Mouse (Mus musculus) embryonic stem cell, embryonic (primary cell): ENCODE results near the gene Pheta1.

Experiments
- CTCF ChIA-PET, 4 experiments: fragments of 300-600 bp in 2 of 4; fragments of 350-600 bp in 2 of 4; sonication (Branson Sonifier 250); formaldehyde crosslinking; loops; one replicate each; lab custom pipeline; 2022; ENCODE audit warnings: inconsistent platforms in 2 of 4; lab: Charles Lee
- POLR2A ChIA-PET, 4 experiments: fragments of 300-600 bp in 2 of 4; fragments of 350-600 bp in 2 of 4; sonication (Branson Sonifier 250); formaldehyde crosslinking; loops; one replicate each; lab custom pipeline; 2022; ENCODE audit warnings: antibody characterized with exemption in 4 of 4, inconsistent platforms in 1 of 4; lab: Charles Lee

Gene Pheta1

DNA sequence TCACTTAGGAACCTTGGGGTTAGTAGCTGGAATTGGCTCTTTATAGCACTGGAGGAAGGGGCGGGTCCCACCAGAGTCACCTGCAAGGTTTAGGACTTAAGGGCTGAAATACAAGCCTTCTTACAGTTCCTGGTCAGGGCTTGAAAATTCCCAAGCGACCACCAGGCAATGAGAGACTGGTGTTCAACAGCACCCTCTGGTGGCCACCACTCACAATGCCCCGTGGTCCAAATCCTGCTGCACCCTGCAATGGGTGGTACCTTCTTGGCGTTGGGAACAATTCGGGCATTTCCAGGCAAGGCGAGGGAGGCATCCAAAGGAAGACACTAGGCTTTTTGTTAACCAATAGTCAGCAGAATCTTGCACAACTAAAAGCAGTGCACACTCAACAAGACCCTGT, 30.4 kb downstream of the Pheta1 start:
- ChIA-PET CTCF (interaction anchor here in 1 of 4 experiments (0.8 to 1.2 kb wide), 5 partner anchors 7 to 64 kb away, joined by 3 to 4 read pairs (median 3); partner anchors contain the start of gene Pheta1), POLR2A (interaction anchor here in 1 of 4 experiments (1.2 kb wide), 1 partner anchor 20 kb away, joined by 3 read pairs; no protein-coding TSS in a partner anchor)

DNA sequence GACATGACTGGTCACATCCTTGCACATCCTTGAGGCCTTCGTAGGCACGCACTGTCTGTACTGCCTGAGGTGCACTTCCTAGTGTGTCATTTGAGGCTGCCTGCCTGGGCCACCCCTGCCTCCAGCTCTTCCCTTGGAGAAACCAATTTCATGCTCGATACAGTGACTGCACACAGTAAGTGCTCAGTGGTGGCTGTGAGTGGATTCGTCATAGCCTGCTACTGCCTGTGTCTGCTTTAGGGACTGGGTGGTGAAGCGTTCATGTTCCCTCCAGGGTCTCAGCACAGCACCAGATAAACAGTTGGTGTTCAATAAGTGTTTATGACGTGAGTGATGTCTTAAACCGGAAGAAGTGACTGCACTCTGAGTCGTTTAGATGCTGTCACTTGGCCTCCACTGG, 34.6 kb downstream of the Pheta1 start:
- CTCF ChIA-PET: interaction anchor here in 1 of 4 experiments (0.9 to 1.7 kb wide), 4 partner anchors 15 to 206 kb away, joined by 3 to 8 read pairs (median 4); no protein-coding TSS in a partner anchor

DNA sequence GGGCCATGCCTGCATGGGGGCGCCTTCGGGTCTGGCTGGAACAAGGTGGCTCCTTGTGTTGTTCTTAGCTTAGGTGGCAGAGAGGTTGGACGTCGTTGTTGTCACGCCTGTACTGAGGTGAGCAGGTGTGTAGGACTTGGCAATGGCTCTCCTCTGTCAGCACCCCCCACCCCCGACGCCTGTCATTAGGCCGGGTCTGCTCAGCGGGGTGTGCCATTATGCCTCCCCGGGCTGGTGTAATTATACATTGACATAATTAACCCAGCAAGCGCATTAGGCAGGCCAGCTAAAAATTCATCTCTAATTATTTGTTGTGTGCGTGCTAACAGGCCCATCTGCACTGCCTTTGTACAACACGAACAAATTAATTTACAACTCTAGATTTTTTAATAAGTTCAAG, 40.6 kb downstream of the Pheta1 start:
- POLR2A ChIA-PET: interaction anchor here in 3 of 4 experiments (0.6 to 1.6 kb wide), 10 partner anchors 9 to 1127 kb away, joined by 3 to 4 read pairs (median 3); no protein-coding TSS in a partner anchor
- CTCF ChIA-PET: interaction anchor here in 3 of 4 experiments (0.7 to 2.0 kb wide), 4 partner anchors 17 to 217 kb away, joined by 5 to 11 read pairs (median 6); no protein-coding TSS in a partner anchor

More for the DNA sequence above, 34.6 kb downstream of the Pheta1 start:
- POLR2A ChIA-PET: interaction anchor here in 3 of 4 experiments (0.6 to 1.5 kb wide), 11 partner anchors 9 to 232 kb away, joined by 3 to 7 read pairs (median 3); partner anchors contain the start of gene Sh2b3 (in 1 of the 3)

DNA sequence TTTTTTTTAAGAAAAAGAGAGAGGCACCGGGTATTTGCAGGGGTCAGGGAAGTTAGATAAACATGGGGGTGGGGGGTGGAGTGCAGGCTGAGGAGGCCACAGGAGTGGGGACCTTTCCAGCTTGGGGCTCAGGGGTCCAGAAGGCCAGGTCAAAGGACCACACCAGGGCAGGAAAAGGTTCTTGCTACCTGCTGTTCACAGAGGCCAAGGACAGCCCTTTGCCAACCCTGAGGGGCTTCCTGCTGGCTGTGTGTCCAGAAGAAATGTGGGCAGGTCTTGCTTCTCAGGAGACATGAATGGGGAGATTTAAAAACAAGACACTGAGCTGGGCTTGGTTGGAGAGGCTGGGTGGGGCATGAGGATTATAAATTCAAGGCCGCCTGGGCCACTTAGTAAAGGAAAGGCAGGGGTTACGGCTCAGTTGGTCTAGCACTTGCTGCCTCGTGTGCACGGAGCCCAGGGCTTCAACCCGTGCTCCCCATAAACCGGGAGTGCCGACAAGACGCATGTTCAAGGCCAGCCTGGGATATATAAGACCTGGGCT, 41.1 kb downstream of the Pheta1 start:
- ChIA-PET CTCF (interaction anchor here in 3 of 4 experiments (0.5 to 2.0 kb wide), 6 partner anchors 17 to 224 kb away, joined by 3 to 11 read pairs (median 5); no protein-coding TSS in a partner anchor), POLR2A (interaction anchor here in 2 of 4 experiments (0.6 to 1.6 kb wide), 8 partner anchors 10 to 1128 kb away, joined by 3 to 4 read pairs (median 3); no protein-coding TSS in a partner anchor)

GRCm38 (mm10) chr5:121890925-121891324, 42.1 kb downstream of the Pheta1 start:
- CTCF ChIA-PET: interaction anchor here in 2 of 4 experiments (0.6 to 2.0 kb wide), 2 partner anchors 18 to 694 kb away, joined by 3 to 5 read pairs; no protein-coding TSS in a partner anchor
- POLR2A ChIA-PET: no interaction called here

DNA sequence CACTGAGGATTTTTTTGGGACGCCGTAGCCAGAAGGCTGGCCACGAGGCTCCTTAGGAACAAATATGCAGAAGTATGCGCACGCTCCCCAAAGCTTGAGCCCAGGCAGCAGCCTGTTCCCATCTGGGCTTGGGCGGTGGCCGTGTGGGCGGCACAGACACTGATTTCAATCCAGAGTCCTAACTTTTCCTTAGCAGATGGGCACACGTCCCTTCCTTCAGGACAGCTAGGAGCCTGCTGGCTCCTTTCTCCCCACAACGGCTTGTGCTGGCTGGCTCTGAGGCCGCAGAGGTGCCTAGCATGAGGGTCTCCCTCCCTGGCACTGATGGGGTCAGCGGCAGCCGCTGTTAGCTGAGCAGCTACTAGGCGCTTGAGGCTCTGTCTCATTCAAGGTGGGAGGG, 43.5 kb downstream of the Pheta1 start:
- ChIA-PET POLR2A (interaction anchor here in 2 of 4 experiments (0.6 to 0.8 kb wide), 2 partner anchors 239 to 255 kb away, joined by 3 to 7 read pairs; no protein-coding TSS in a partner anchor), CTCF (no interaction called here)

DNA sequence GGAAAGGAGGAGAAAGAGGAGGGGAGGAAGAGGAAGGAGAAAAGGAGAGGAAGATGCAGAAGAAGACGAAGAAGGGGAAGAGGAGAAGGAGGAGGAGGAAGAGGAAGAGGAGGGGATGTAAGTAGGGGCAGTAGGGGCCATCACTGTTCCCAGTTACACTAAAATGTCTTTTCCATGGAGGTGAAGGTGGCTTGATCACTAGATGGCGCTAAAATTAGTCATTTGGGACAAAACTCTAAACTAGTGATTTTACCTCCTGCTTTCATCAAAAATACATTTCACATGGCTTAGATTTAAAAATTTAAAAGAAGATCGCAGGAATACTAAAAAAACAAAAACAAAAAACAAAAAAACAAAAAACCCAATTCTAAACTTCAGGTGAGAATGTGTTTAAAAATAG, 44.8 kb downstream of the Pheta1 start:
- CTCF ChIA-PET: interaction anchor here in 3 of 4 experiments (0.6 to 1.6 kb wide), 5 partner anchors 30 to 1686 kb away, joined by 3 to 11 read pairs (median 5); no protein-coding TSS in a partner anchor
- POLR2A ChIA-PET: interaction anchor here in 3 of 4 experiments (0.6 to 1.0 kb wide), 5 partner anchors 8 to 562 kb away, joined by 3 to 10 read pairs (median 3); partner anchors contain the start of gene Ppp1cc (in 1 of the 3)

- POLR2A ChIA-PET: interaction anchor here in 2 of 4 experiments (0.6 to 1.1 kb wide), 5 partner anchors 9 to 273 kb away, joined by 3 to 4 read pairs (median 3); no protein-coding TSS in a partner anchor
- CTCF ChIA-PET: interaction anchor here in 3 of 4 experiments (0.6 to 1.6 kb wide), 11 partner anchors 13 to 237 kb away, joined by 3 to 5 read pairs (median 3); no protein-coding TSS in a partner anchor
Measured at GRCm38 (mm10) chr5:121894647-121895046, 45.9 kb downstream of the Pheta1 start.

DNA sequence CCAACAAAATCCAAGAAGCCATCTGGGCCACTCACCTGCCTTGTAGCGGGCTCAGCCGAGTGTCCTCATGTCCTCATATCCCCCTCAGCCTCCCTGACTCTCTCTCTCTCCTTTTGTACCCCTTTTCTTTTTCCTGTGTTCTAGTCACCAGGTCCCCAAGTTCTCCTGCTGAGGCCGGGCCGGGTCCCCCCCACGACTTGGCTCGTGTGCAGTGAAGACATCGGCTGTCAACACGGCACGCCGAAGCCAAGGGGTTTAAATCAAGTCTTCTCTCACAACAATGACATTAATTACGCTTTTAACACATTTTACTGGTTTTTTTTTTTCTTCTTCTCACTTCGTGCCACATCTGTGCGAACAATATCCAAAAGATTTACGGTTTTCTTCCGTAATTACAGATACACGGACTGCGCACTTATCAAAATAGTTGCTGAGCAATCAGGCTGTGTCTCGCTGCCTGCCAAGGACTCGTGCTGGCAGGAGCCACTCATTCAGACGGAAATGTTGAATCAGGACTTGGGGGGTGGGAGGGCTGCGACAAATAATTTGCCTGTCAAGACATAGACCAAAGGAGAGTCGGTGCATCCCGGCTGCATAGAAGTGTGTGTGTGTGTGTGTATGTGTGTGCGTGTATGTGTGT, 46.5 kb downstream of the Pheta1 start:
- POLR2A ChIA-PET: interaction anchor here in 1 of 4 experiments (1.1 kb wide), 1 partner anchor 51 kb away, joined by 4 read pairs; no protein-coding TSS in a partner anchor

GRCm38 (mm10) chr5:121902809-121903745, 54.3 kb downstream of the Pheta1 start:
- POLR2A ChIA-PET: interaction anchor here in 3 of 4 experiments (0.6 to 0.9 kb wide), 5 partner anchors 18 to 688 kb away, joined by 3 to 5 read pairs (median 3); no protein-coding TSS in a partner anchor
- CTCF ChIA-PET: interaction anchor here in 2 of 4 experiments (0.6 to 0.7 kb wide), 3 partner anchors 110 to 1141 kb away, joined by 3 to 8 read pairs (median 4); no protein-coding TSS in a partner anchor

More for the DNA sequence above, 46.5 kb downstream of the Pheta1 start:
- CTCF ChIA-PET: interaction anchor here in 2 of 4 experiments (0.6 to 1.0 kb wide), 7 partner anchors 80 to 238 kb away, joined by 3 to 8 read pairs (median 3); no protein-coding TSS in a partner anchor
